Mouse (Mus musculus) G1E (cell line): ENCODE results near the gene Scel. TPM values are rescaled to one million over a fixed set of nuclear protein-coding genes. Genes with fewer than 3 reads are reported as not detected.

Experiments used
- ATAC-seq: 2 replicates; pipeline ENCODE4 v1.8.0; 2016; ENCODE audit warnings: mild to moderate bottlenecking; ENCODE audit not compliant: insufficient number of reproducible peaks, poor library complexity, low FRiP score, severe bottlenecking; ENCODE audit errors: extremely low read depth
- DNase-seq: peaks from one replicate; pipeline ENCODE4 v3.0.0; 2012; ENCODE audit warnings: low spot score
- H3K27me3 ChIP-seq: 2 replicates; pipeline ENCODE4 v1.6.1; 2012; ENCODE audit warnings: mild to moderate bottlenecking, low read length, inconsistent platforms; ENCODE audit not compliant: insufficient read depth
- H3K36me3 ChIP-seq: replicated peaks from 2 replicates; pipeline ENCODE3; 2012; ENCODE audit warnings: mild to moderate bottlenecking, inconsistent platforms
- H3K4me1 ChIP-seq: 2 replicates; pipeline ENCODE4 v1.6.1; 2012; ENCODE audit warnings: low read depth, low read length, inconsistent platforms, mixed read lengths; ENCODE audit not compliant: insufficient read depth
- H3K4me3 ChIP-seq: 2 replicates; pipeline ENCODE4 v1.5.1; 2012; ENCODE audit warnings: low read depth, mild to moderate bottlenecking, inconsistent platforms, low read length, moderate library complexity, mixed read lengths
- H3K9me3 ChIP-seq: replicated peaks from 2 replicates; pipeline ENCODE4 v1.6.1; 2012; ENCODE audit warnings: inconsistent platforms
- CTCF ChIP-seq: IDR thresholded peaks from 2 replicates; pipeline ENCODE4 v1.5.1; 2012; ENCODE audit warnings: low read depth, low read length, inconsistent platforms, mixed read lengths
- GATA1 ChIP-seq: IDR thresholded peaks from 2 replicates; pipeline ENCODE4 v1.6.1; 2012; ENCODE audit warnings: borderline replicate concordance, low read length, inconsistent platforms, mixed read lengths
- GATA2 ChIP-seq: IDR thresholded peaks from 2 replicates; pipeline ENCODE4 v1.6.1; 2012; ENCODE audit warnings: low read depth, low read length, inconsistent platforms, borderline replicate concordance
- POLR2AphosphoS5 ChIP-seq: IDR thresholded peaks from 2 replicates; pipeline ENCODE4 v1.6.1; 2012; ENCODE audit warnings: low read depth, low read length, inconsistent platforms; ENCODE audit not compliant: insufficient replicate concordance
- TAL1 ChIP-seq: conservative IDR thresholded peaks from 2 replicates; pipeline ENCODE4 v1.6.1; 2012; ENCODE audit warnings: low read depth, low read length, inconsistent platforms, mixed read lengths
- polyA plus RNA-seq: library from polyadenylated mRNA; stranded (reverse); fragments of >175 nt; gene quantifications from 2 replicates; pipeline ENCODE4 v1.2.3, GENCODE M21; 2012
- total RNA-seq, 2 experiments: library from RNA; stranded (forward) in 1 of 2; stranded (reverse) in 1 of 2; fragments of 200-1000 nt in 1 of 2; fragments of >200 nt in 1 of 2; fragmentation: Nextera tagmentation in 1 of 2; gene quantifications; 2 replicates each; pipeline ENCODE4 v1.2.3; 2014 to 2017

Gene Scel
- total and polyA plus RNA-seq, 3 experiments: not detected

DNA sequence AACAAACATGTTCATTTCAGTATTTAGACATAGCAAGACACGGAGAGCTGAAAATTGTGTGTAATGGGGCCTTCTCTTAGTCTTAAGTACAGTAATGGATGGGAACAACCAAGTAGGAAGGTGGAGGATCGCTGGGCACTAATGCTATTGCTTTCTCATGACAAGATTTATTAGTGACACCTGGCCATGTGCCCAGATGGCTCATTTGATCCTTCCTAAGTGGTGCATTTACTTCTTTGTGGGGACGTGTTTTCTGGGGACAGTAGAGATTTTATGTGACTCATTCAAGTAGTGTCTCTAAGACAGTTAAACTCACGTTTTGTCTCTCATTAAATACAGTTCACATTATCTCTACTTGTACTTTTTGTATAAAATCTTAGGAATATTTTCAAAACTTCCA is 73.5 kb downstream of the Scel start:
- H3K36me3 ChIP-seq: no peaks in the 10 kb centered on the region
- H3K27me3 ChIP-seq: no peaks in the 10 kb centered on the region
- TF ChIP-seq TAL1: no peak
- no peak for TF ChIP-seq POLR2AphosphoS5
- no peak for TF ChIP-seq GATA1
- TF ChIP-seq GATA2: no peak
- no peak for TF ChIP-seq CTCF
- H3K4me1 ChIP-seq: no peaks in the 10 kb centered on the region
- peaks cover 33% of the 10 kb centered on the region for H3K9me3 ChIP-seq
- ATAC-seq: no peak
- no peak overlapping the region for H3K4me3 ChIP-seq
- no peak for DNase-seq

DNA sequence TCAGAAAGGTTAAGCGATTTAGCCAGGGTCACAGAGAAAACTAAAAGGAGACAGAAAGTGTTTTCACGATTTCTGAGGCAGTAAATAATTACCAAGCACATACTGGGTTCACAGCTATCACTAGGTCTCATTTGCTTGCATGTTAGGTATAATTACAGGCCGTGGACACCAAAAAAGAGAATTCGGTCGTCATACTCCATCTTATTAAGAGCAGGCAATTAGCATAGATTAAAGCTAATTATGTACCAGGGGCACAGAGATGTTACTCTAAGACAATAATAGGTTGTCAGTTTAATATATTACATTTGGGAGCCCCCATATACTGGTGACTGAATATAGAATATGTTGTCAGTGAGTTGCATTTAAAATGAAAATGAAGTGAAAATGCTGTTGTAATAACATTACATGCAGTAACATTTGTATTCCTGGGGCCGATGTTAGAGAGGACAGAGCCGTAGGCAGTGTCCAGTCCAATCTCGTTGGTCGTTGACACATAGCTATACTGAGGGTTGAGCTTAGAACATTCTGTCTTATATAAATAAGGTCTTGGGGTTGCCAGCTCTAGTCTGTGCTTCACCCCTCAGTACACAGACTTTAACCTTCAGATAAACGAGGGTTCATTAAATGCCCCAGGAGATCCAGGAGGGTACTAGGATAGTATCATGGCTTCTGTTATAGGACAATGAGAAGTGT is 74.2 kb downstream of the Scel start:
- no peak for DNase-seq
- no peak overlapping the region for H3K4me3 ChIP-seq
- no peaks in the 10 kb centered on the region for H3K27me3 ChIP-seq
- no peaks in the 10 kb centered on the region for H3K36me3 ChIP-seq
- ATAC-seq: no peak
- H3K4me1 ChIP-seq: no peaks in the 10 kb centered on the region
- no peak for TF ChIP-seq GATA1
- TF ChIP-seq POLR2AphosphoS5: no peak
- no peak for TF ChIP-seq TAL1
- TF ChIP-seq CTCF: no peak
- TF ChIP-seq GATA2: no peak
- H3K9me3 ChIP-seq: peaks cover 32% of the 10 kb centered on the region

- peaks cover 29% of the 10 kb centered on the region for H3K9me3 ChIP-seq
- H3K36me3 ChIP-seq: no peaks in the 10 kb centered on the region
- H3K27me3 ChIP-seq: no peaks in the 10 kb centered on the region
- no peaks in the 10 kb centered on the region for H3K4me1 ChIP-seq
- DNase-seq (no peak), ATAC-seq (no peak)
- no peak overlapping the region for H3K4me3 ChIP-seq
- TF ChIP-seq GATA2 (no peak), GATA1 (no peak), POLR2AphosphoS5 (no peak), TAL1 (no peak)
These were observed 76.7 kb downstream of the Scel start for GRCm38 (mm10) chr14:103589819-103590218.

DNA sequence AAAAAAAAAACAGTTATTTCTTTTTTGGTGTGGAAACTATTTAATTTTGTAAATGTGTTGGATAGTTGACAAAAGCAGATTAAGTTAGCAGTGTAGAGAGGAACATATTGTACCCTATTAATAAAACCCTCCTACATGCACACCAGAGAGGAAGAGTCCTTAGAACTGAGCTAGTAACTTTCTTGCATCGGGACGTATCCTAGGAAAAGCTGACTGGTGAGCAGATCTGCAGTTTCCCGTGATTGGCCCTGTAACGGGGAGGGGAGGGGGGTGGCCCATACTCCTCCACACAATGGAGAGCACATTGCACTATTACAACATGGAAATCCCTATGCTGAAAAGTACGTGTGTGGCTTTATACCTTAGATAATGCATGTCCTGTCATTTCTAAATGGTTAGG is 82.7 kb downstream of the Scel start:
- Histone ChIP-seq H3K4me1 (no peaks in the 10 kb centered on the region), H3K4me3 (no peak overlapping the region), H3K9me3 (peaks cover 21% of the 10 kb centered on the region), H3K36me3 (no peaks in the 10 kb centered on the region), H3K27me3 (no peaks in the 10 kb centered on the region)
- DNase-seq (no peak), ATAC-seq (no peak)
- TF ChIP-seq GATA2: no peak
- no peak for TF ChIP-seq GATA1
- no peak for TF ChIP-seq POLR2AphosphoS5
- no peak for TF ChIP-seq CTCF
- no peak for TF ChIP-seq TAL1

DNA sequence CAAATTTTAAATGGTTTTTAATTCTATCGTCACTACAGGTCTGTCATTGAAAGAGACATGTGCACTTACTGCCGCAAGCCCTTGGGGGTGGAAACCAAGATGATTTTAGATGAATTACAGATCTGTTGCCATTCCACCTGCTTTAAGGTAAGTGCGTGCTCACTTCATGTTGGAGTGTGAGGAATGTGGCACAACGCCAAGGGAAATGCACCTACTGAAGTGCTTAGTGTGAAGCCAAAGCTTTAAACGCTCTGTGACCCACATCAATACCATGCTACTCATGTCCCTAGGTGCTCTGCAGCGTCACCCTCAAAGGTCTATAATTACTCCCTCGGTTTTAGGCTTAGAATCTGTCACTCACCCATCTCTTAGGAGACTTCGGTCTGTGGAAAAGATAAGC is 94.9 kb downstream of the Scel start:
- peaks cover 23% of the 10 kb centered on the region for H3K9me3 ChIP-seq
- H3K27me3 ChIP-seq: no peaks in the 10 kb centered on the region
- TF ChIP-seq CTCF (no peak), POLR2AphosphoS5 (no peak)
- ATAC-seq (no peak), DNase-seq (no peak)
- no peaks in the 10 kb centered on the region for H3K36me3 ChIP-seq
- H3K4me3 ChIP-seq: no peak overlapping the region
- no peaks in the 10 kb centered on the region for H3K4me1 ChIP-seq

GRCm38 (mm10) chr14:103613573-103614271 is 100.6 kb downstream of the Scel start:
- no peak for ATAC-seq
- Histone ChIP-seq H3K27me3 (no peaks in the 10 kb centered on the region), H3K36me3 (no peaks in the 10 kb centered on the region), H3K4me3 (no peak overlapping the region), H3K4me1 (no peaks in the 10 kb centered on the region), H3K9me3 (peaks cover 13% of the 10 kb centered on the region)
- DNase-seq: no peak
- TF ChIP-seq TAL1 (no peak), GATA1 (no peak), POLR2AphosphoS5 (no peak), GATA2 (no peak), CTCF (no peak)
